Mouse (Mus musculus) lung, postnatal 0 days (tissue): Measurements from ENCODE around the gene Zfp747.

Experiments
- CTCF ChIP-seq: IDR thresholded peaks from 2 replicates; pipeline ENCODE4 v1.5.1; 2016; ENCODE audit warnings: antibody characterized with exemption, mild to moderate bottlenecking
- EP300 ChIP-seq: IDR thresholded peaks from 2 replicates; pipeline ENCODE4 v1.6.1; 2016; ENCODE audit warnings: antibody characterized with exemption, mild to moderate bottlenecking, control low read depth

DNA sequence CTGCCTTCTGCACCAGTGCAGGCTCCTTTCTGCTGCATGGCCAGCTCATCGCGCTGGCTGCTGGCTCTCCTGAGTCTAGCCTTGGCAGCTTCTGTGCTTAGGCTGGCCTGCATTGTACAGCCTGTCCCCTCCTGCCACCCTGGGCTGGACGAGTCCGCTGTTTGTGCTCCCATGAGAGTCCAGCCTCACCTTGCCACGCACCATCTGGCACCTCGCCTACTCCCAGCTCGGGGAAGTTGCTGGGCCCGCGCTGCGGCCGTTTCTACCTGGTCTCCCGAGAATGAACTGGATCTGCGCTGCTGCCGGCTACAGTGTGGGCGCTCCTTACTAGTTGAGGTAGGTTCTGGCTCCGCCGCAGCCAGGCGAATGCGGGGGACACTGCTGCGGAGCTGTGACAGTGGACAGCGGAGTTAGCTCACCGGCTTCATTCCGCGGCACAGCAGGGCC is 12.4 kb downstream of the Zfp747 start:
- TF ChIP-seq CTCF (no peak), EP300 (no peak)
